Mouse (Mus musculus): ENCODE measurements around the gene Tesk1. TPM values are rescaled to one million over a fixed set of nuclear protein-coding genes. Genes with fewer than 3 reads are reported as not detected.

Gene Tesk1
- total and polyA plus RNA-seq, 3 experiments = 1.9 to 6.0 (median 4.5) TPM

GRCm38 (mm10) chr4:43442456-43443361 is 970 bp downstream of the Tesk1 start:
- Histone ChIP-seq H3K4me2 (ENCODE audit: insufficient read depth, low read depth, poor library complexity, severe bottlenecking) (peak overlapping the region; percentile 88), H3K4me3 (replicated peaks in 1 of 3; ENCODE audit: low read depth in 2 of 3, low read length in 2 of 3, poor library complexity in 1 of 3) (peak overlapping the region; percentile 64 to 70 (median 65)), H3K27me3 (replicated peaks) (peaks cover 10% of the 10 kb centered on the region), H3K79me2 (replicated peaks; ENCODE audit: control insufficient read depth, extremely low read depth, insufficient read depth, poor library complexity, severe bottlenecking) (no peaks in the 10 kb centered on the region), H3K9me3 (replicated peaks; ENCODE audit: low read length) (no peaks in the 10 kb centered on the region), H3K4me1 (ENCODE audit: control insufficient read depth in 1 of 2, insufficient read depth in 2 of 2) (peaks cover 4 to 10% of the 10 kb centered on the region in 2 experiments; a peak in 3 of 4 replicates), H3K9ac (ENCODE audit: insufficient read depth, low read depth) (peak overlapping the region; percentile 83), H3K36me3 (replicated peaks in 1 of 2; ENCODE audit: control insufficient read depth in 1 of 2, insufficient read depth in 1 of 2, low read length in 1 of 2) (peaks cover 10 to 33% of the 10 kb centered on the region in 2 experiments), H3K27ac (ENCODE audit: insufficient read depth, low read depth) (peak overlapping the region; percentile 21; the same call in 1 of the 2 replicates)
- no peak for DNase-seq (ENCODE audit: extremely low read depth)
- dilution Hi-C loops (cut with MboI; ENCODE audit: extremely low pct_ligation_motif_present, extremely low pct_unique_long_range_greater_than_20kb, low sequenced_read_pairs) (no loop called here), in situ Hi-C loops (cut with MboI; ENCODE audit: low pct_ligation_motif_present, low pct_unique_long_range_greater_than_20kb, low sequenced_read_pairs) (loop anchor here (5.0 kb wide), 1 partner anchor 40 kb away; the partner anchor contains the start of gene Sit1)
- TF ChIP-seq POLR2A (IDR thresholded peaks at IDR 0.05; ENCODE audit: low read depth, low read length) (peak; percentile 27; the same call in 1 of the 2 replicates), ZNF384 (IDR thresholded peaks at IDR 0.05; ENCODE audit: low read depth, low read length) (no peak), UBTF (IDR thresholded peaks at IDR 0.05; ENCODE audit: low read depth, low read length) (no peak; the same call in none of the 2 replicates), MXI1 (IDR thresholded peaks at IDR 0.05; ENCODE audit: low read depth, low read length) (no peak; the same call in 1 of the 2 replicates), HCFC1 (IDR thresholded peaks at IDR 0.05; ENCODE audit: low read depth, low read length) (no peak), RCOR1 (conservative IDR thresholded peaks at IDR 0.05; ENCODE audit: low read depth, low read length) (no peak), GABPA (IDR thresholded peaks at IDR 0.05; ENCODE audit: insufficient replicate concordance, low read depth, low read length) (no peak), TCF12 (IDR thresholded peaks at IDR 0.05; ENCODE audit: low read depth, low read length) (peak; percentile 52), NRF1 (IDR thresholded peaks at IDR 0.05; ENCODE audit: low read depth, low read length) (0 out of 2 replicates have a peak, but pooled peaks have one; percentile 26), MEF2A (IDR thresholded peaks at IDR 0.05; ENCODE audit: borderline replicate concordance, low read depth, low read length) (no peak), ZMIZ1 (IDR thresholded peaks at IDR 0.05; ENCODE audit: low read depth, low read length) (0 out of 2 replicates have a peak, but pooled peaks have one; percentile 16), SMC3 (IDR thresholded peaks at IDR 0.05; ENCODE audit: low read depth, low read length) (no peak), CTCF (conservative IDR thresholded peaks at IDR 0.05 in 1 of 2, IDR thresholded peaks at IDR 0.05 in 1 of 2; ENCODE audit: low read depth in 2 of 2, low read length in 2 of 2) (no peak), JUND (conservative IDR thresholded peaks at IDR 0.05; ENCODE audit: low read depth, low read length) (no peak), BHLHE40 (IDR thresholded peaks at IDR 0.05; ENCODE audit: low read depth, low read length) (peak; percentile 34; the same call in 1 of the 2 replicates), POLR2AphosphoS2 (IDR thresholded peaks at IDR 0.05; ENCODE audit: low read depth, low read length) (no peak), SIN3A (IDR thresholded peaks at IDR 0.05; ENCODE audit: low read length) (peak; percentile 41; the same call in 1 of the 2 replicates)

- in situ Hi-C loops (cut with MboI; ENCODE audit: low pct_ligation_motif_present, low pct_unique_long_range_greater_than_20kb, low sequenced_read_pairs) (loop anchor here (5.0 kb wide), 1 partner anchor 39 kb away; the partner anchor contains the start of gene Sit1), dilution Hi-C loops (cut with MboI; ENCODE audit: extremely low pct_ligation_motif_present, extremely low pct_unique_long_range_greater_than_20kb, low sequenced_read_pairs) (no loop called here)
- Histone ChIP-seq H3K9me3 (replicated peaks; ENCODE audit: low read length) (no peaks in the 10 kb centered on the region), H3K27me3 (replicated peaks) (peaks cover 9% of the 10 kb centered on the region), H3K4me3 (replicated peaks in 1 of 3; ENCODE audit: low read depth in 2 of 3, low read length in 2 of 3, poor library complexity in 1 of 3) (peak overlapping the region; percentile 28 to 70 (median 65)), H3K4me2 (ENCODE audit: insufficient read depth, low read depth, poor library complexity, severe bottlenecking) (peak overlapping the region; percentile 88), H3K4me1 (ENCODE audit: control insufficient read depth in 1 of 2, insufficient read depth in 2 of 2) (peaks cover 4 to 10% of the 10 kb centered on the region in 2 experiments; a peak in 3 of 4 replicates), H3K9ac (ENCODE audit: insufficient read depth, low read depth) (peak overlapping the region; percentile 83), H3K36me3 (replicated peaks in 1 of 2; ENCODE audit: control insufficient read depth in 1 of 2, insufficient read depth in 1 of 2, low read length in 1 of 2) (peaks cover 10 to 41% of the 10 kb centered on the region in 2 experiments), H3K27ac (ENCODE audit: insufficient read depth, low read depth) (no peak overlapping the region), H3K79me2 (replicated peaks; ENCODE audit: control insufficient read depth, extremely low read depth, insufficient read depth, poor library complexity, severe bottlenecking) (no peaks in the 10 kb centered on the region)
- DNase-seq (ENCODE audit: extremely low read depth) = no peak
- TF ChIP-seq USF2 (conservative IDR thresholded peaks at IDR 0.05; ENCODE audit: low read depth, low read length) (no peak), ZMIZ1 (IDR thresholded peaks at IDR 0.05; ENCODE audit: low read depth, low read length) (no peak), MAX (IDR thresholded peaks at IDR 0.05; ENCODE audit: low read length) (no peak), TCF12 (IDR thresholded peaks at IDR 0.05; ENCODE audit: low read depth, low read length) (no peak), CHD1 (IDR thresholded peaks at IDR 0.05; ENCODE audit: low read depth, low read length) (no peak)
Observed at GRCm38 (mm10) chr4:43443511-43443910, 1.8 kb downstream of the Tesk1 start.
